Mouse (Mus musculus): ENCODE data around the gene Ccdc51. TPM values are rescaled to one million over a fixed set of nuclear protein-coding genes. Genes with fewer than 3 reads are reported as not detected.

Gene Ccdc51
- polyA plus RNA-seq (2017; shearing (Covaris generic)): 10 to 100 TPM; 10.9 to 12.4 TPM

DNA sequence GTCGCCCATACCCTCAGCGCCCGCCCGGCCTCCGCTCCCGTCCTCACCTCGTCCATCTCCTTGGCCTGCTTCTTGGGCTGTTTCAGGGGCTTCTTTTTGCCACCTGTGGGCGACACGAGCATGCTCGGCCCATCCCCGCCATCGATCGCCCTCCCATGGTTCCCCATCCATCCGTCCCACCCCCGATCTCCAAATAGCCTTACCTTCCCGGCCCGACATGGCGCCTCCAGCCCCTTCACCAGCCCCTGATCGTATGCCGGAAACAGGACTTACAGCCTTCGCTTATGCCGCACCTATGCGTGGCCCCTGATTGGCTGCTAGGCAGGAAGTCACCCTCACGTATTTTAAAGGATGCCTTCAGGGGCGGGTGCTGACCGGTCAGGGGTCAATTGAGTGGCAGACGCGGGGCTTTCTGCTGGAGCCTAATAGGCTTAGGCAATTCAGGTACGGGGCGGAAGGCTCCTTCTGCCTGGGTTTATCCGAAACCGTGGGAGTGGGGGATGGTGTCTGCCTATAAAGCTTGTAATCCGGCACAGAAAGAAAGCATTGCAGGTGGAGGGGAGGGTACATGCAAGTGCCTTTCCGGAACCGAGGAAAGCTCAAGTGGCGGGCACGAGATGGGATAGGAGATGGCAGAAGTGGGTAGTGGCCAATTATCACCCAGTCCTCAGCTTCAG, at the start of gene Ccdc51, which contains the start of gene Tma7:
TSS of gene Ccdc51 (plus strand) at position 370 of the 677 bp plus-strand sequence.
TSS of gene Tma7 (minus strand) at position 464 of the 677 bp plus-strand sequence.
- peak; percentile 99 for ATAC-seq

DNA sequence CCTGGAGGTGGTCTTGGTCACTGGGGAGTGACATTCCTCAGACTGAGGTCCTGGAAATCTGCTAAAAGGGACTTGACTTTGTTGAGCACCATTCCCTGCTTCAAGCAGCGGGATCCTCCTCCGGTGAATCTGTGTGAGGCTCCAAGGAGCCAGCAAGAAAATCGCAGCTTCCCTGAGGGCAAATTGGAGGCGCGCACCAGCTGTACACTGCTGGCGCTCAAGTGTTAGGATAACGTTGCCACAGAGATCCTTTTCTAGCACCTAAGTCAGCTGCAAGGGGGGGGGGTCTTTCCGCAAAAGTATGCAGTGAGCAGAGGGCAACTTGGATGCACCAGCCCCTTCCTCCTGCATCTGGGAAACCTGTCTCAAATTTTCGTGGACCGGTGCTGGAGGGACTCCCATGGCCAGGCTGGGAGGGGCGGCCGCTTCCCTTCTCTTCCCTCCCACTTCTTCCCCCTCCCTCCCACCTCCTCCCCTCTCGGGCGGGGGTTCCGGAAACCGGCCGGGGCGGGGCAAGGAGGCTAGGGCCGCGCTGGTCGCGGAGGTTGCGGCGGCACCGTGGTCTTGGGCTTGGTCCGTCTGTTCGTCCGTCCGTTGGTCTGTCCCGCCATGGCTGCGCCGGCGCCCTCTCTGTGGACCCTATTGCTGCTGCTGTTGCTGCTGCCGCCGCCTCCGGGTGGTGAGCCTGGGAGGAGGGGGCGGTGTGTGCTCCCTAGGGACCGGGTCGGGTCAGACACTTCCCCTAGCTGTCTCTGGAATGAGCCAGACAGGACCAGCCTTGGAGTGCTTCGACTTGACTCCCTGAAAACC, 44.0 kb upstream of the Ccdc51 start, which contains the start of gene Shisa5:
TSS of gene Shisa5 (plus strand) at position 480 of the 810 bp plus-strand sequence.
- peak; percentile 85 for ATAC-seq

GRCm38 (mm10) chr9:109038901-109039364, 43.4 kb upstream of the Ccdc51 start:
- peak; percentile 14 for ATAC-seq

DNA sequence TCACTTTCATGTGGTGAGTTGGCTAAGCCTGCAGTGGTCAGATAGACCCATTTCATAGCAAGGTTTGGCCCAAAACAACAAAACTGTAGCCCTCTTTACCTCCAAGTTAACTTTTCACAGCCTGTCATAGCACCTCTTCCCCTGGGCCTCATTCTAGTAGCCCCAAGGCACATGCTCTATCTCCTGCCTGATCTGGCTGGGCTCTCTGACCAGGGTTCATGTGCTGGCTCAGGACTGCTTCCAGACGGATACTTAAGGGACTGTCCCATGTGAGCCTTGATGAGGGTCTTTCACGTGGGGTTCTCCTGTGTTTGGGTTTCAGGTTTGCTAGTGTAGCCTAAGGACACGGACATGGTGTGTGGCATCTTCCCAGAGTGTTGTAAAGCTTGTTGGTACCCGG, 42.6 kb upstream of the Ccdc51 start:
- no peak for ATAC-seq

DNA sequence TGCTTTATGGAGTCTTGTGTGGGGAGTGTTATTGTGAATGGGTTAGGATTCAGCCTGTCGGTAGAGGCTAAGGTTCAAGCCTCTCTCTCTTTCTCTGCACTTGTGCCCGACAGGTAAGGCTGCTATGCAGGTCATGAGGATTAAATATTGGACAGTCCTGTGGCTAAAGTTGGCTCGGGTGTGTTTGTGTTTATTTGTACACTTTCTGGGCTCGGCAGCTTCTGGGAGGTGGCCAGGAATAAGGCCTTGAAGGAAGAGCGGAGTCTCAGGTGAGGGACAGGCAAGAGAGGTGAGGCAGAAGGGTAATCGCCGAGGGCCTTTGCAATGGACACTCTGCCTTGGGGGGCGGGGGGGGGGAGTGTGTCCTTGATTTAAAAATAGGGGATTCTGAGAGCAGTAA, 42.1 kb upstream of the Ccdc51 start:
- no peak for ATAC-seq

DNA sequence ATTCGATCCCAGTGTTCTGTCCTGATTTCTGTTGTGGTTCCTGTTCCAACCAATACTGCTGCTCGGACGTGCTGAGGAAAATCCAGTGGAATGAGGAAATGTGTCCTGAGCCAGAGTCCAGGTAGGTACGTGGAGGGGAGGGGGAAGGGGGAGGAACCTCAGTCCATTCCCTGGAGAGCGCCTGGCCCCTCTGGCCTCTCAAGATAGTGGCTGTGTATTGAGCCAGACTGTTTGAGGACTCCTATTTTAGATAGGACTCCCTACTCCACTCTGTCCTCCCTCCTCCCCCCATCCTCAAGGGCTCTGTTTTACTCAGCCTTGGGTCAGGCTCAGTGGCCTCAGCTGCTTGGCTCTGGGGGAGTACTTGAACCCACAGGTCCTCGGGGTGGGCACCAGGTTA, 41.4 kb upstream of the Ccdc51 start:
- no peak for ATAC-seq

- no peak for ATAC-seq
These were observed 40.9 kb upstream of the Ccdc51 start for GRCm38 (mm10) chr9:109041351-109041750.

DNA sequence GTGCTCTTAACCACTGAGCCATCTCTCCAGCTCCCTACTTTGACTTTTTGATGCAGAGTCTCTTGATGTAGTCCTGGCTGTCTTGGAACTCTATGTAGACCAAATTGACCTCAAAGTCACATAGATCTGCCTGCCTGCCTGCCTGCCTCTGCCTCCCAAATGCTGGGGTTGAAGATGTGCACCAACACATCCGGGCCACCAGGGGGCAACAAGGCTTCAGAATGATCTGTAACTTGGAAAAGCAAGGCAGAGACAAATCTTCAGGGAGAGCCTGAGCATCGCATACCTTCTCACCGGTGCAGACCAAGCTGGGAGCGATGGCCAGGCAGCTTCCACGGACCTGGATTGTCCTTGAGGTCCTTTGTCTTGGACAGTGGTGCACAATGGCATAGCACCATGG, 36.0 kb upstream of the Ccdc51 start:
- ATAC-seq: peak; percentile 18

DNA sequence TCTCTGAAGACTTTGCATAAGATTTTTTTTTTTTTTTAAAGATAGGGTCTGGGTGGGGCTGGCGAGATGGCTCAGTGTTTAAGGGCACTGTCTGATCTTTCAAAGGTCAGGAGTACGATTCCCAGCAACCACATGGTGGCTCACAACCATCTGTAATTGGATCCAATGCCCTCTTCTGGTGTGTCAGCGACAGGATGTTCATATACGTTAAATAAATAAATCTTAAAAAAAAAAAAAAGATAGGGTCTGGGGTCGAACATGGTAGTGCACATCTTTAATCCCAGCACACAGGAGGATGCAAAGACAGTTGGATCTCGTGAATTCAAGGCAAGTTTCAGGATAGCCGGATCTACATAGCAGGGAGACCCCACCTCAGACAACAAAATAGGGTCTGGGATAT, 33.0 kb upstream of the Ccdc51 start:
- ATAC-seq: no peak

GRCm38 (mm10) chr9:109049996-109050673, 32.2 kb upstream of the Ccdc51 start:
- ATAC-seq: no peak

DNA sequence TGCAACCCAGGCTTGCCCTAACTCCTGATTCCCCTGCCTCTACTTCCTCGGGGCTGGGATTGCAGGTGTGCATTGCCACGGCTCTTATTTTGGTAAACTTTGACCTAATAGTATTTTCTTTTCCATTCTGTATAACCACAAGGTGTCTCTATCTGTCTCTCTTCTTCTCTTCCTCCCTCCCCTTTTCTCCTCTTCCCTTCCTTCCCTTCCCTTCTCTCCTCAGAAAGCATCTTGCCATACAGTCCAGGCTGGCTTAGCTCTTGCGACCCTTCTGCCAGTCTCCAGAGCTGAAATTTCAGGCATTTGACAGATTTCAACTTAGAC, 31.7 kb upstream of the Ccdc51 start:
- ATAC-seq: no peak

GRCm38 (mm10) chr9:109051011-109051501, 31.2 kb upstream of the Ccdc51 start:
- ATAC-seq: peak; percentile 50

DNA sequence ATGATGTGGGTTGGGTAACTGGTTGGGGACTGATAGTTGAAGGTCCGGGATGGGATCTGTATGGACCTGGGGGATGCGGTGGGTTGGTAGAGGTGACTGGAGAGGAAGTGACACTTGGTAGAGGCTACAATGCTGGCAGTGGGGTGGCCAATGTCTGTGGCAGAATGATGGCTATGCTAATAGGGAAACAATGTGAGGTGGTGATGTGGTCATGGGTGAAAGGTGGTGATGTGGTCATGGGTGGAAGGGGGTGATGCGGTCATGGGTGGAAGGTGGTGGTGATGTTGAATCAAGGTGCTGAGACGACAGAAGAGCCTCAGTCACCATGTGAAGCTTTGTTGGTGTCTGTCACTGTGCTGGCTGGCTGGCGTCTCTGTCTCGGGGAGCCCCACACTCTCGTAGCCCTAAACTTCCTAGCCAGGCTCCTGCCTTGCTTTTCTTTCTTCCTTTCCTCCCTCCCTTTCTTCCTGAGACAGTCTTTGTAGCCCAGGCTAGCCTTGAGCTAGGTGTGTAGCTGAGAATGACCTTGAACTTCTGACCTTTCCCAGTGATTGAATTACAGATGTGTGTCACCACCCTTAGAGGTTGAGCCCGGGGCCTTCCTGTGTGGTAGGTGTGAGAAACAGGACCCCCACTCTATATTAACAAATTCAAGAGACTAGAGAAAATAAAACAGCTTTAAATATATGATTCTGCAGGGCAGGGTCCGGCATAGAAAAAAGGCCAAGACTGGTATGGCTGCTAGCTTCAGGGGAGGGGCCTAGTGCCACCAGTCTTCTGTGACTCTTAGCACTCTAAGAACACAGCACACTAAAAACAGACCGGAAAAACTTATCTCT, 30.4 kb upstream of the Ccdc51 start:
- peak; percentile 47 for ATAC-seq

- peak; percentile 31 for ATAC-seq
These were observed 29.6 kb upstream of the Ccdc51 start for GRCm38 (mm10) chr9:109052490-109053260.

DNA sequence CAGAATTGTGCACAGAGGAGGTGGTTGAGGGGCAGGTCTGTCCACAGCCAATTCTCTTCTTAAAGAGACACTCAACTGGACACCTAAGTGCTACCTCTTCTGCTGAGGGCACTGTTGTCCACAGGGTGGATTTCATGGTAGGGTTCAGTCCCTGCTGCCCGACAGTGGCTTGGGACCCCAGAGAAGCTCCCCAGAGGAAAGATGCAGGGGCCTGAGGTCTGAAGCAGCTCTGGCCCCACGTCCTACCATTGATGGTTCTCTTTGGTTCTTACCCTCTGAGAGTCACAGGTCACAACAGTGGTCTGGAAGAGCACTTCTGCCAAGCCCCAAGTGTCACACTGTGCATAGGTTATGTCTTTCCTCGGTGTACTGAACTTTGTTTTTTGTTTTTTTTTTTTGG, 28.9 kb upstream of the Ccdc51 start:
- no peak for ATAC-seq

DNA sequence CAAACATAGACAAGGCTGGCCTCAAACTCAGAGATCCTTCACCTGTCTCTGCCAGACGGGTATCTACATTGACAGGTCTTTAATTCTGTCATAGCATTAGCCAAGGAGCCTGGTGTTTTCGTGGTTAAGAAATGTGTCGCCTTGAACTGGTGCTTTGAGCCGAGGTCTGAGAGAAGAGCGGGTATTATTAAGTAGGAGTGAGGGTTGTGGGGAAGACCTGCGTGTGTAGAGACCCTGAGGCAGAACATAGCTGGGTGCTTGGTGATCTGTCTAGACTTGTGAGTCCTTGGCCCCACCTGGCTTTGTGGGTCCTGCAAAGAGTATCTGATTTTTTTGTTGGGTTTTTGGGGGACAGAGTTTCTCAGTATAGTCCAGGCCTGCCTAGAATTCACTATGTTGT, 28.4 kb upstream of the Ccdc51 start:
- ATAC-seq: no peak

GRCm38 (mm10) chr9:109054712-109055111, 27.6 kb upstream of the Ccdc51 start:
- peak; percentile 23 for ATAC-seq

GRCm38 (mm10) chr9:109055271-109056030, 26.8 kb upstream of the Ccdc51 start:
- no peak for ATAC-seq

- no peak for ATAC-seq
These were observed 26.1 kb upstream of the Ccdc51 start for GRCm38 (mm10) chr9:109056081-109056690.

GRCm38 (mm10) chr9:109056916-109057315, 25.4 kb upstream of the Ccdc51 start:
- ATAC-seq: no peak
